Mouse (Mus musculus) heart, embryonic 15.5 days (tissue): ENCODE measurements around the gene Slc22a18. TPM values are rescaled to one million over a fixed set of nuclear protein-coding genes. Genes with fewer than 3 reads are reported as not detected.
"Not testable (repeated sequence)": the region's sequence is repeated elsewhere in the genome, so short reads cannot be mapped to it uniquely, and the experiment has no call there.

Experiments used
- ATAC-seq: fragments of 200-750 bp; cut with Nextera tagmentation; replicated peaks from 2 replicates; pipeline ENCODE4 v1.8.0; 2017; ENCODE audit warnings: low read depth, moderate TSS enrichment; ENCODE audit not compliant: insufficient number of reproducible peaks, insufficient read depth, low FRiP score
- H3K27ac ChIP-seq: fragments of 300-500 bp; sonication (generic); 2 replicates; pipeline ENCODE4 v1.5.1; 2015; ENCODE audit warnings: mild to moderate bottlenecking, inconsistent platforms
- H3K27me3 ChIP-seq: fragments of 300-500 bp; sonication (generic); 2 replicates; pipeline ENCODE4 v1.6.1; 2015; ENCODE audit warnings: inconsistent platforms
- H3K36me3 ChIP-seq: fragments of 300-500 bp; sonication (generic); 2 replicates; pipeline ENCODE4 v1.6.1; 2015; ENCODE audit warnings: mild to moderate bottlenecking, inconsistent platforms
- H3K4me1 ChIP-seq: fragments of 300-500 bp; sonication (generic); replicated peaks from 2 replicates; pipeline ENCODE4 v1.6.1; 2015; ENCODE audit warnings: inconsistent platforms
- H3K4me2 ChIP-seq: fragments of 300-500 bp; sonication (generic); 2 replicates; pipeline ENCODE4 v1.6.1; 2015; ENCODE audit warnings: inconsistent platforms, mild to moderate bottlenecking, moderate library complexity
- H3K4me3 ChIP-seq: fragments of 300-500 bp; sonication (generic); 2 replicates; pipeline ENCODE4 v1.5.1; 2015; ENCODE audit warnings: mild to moderate bottlenecking, inconsistent platforms
- H3K9ac ChIP-seq: fragments of 300-500 bp; sonication (generic); 2 replicates; pipeline ENCODE4 v1.6.1; 2015; ENCODE audit warnings: mild to moderate bottlenecking, inconsistent platforms
- H3K9me3 ChIP-seq: fragments of 300-500 bp; sonication (generic); replicated peaks from 2 replicates; pipeline ENCODE4 v1.6.1; 2016; ENCODE audit warnings: inconsistent platforms
- WGBS: fragments of 180-500 bp; shearing (Covaris S2); methylation state at CpG from one replicate; pipeline ENCODE4 v1.1.7; 2015; ENCODE audit warnings: mixed read lengths; 5-methylcytosine and 5-hydroxymethylcytosine counted together
- polyA plus RNA-seq: library from polyadenylated mRNA; unstranded; fragments of >200 nt; fragmentation: Nextera tagmentation; extraction: Ambion mirVana; gene quantifications from 2 replicates; pipeline ENCODE4 v1.2.1, GENCODE M21; 2015

The Slc22a18 gene
- polyA plus RNA-seq, 1 experiment from 2014 or later = 0.82 TPM

GRCm38 (mm10) chr7:143506675-143507074, 33.1 kb downstream of the Slc22a18 start:
- no peak for ATAC-seq

DNA sequence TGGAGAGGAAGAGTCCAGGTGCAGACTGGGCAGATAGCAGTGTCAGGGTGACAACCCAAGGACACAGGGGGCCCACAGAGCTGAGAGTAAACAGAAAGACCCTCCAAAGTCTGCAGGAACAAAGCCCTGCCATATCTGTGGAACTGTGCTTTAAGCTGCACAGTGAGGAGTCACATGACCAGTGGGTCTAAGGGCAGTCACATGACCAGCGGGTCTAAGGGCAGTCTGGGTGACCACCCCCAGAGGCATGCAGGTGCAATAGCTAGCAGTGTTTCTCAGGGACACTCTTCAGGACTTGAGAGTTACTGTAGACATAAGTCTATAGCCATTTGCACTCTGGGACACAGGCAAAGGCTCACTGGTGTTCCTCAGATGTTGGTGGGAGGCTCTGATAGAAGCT, 36.0 kb downstream of the Slc22a18 start:
- 59% methylated on average over 1 of the region's 1 CpGs for WGBS
- Histone ChIP-seq H3K4me1 (0 out of 2 replicates have a peak, but pooled peaks cover 3% of the 10 kb centered on the region), H3K27ac (no peak overlapping the region), H3K36me3 (peaks cover 21% of the 10 kb centered on the region; the same call in 1 of the 2 replicates), H3K9ac (no peak overlapping the region), H3K27me3 (peaks cover 13% of the 10 kb centered on the region), H3K9me3 (no peaks in the 10 kb centered on the region), H3K4me2 (no peak overlapping the region), H3K4me3 (no peak overlapping the region)
- ATAC-seq = no peak

More at GRCm38 (mm10) chr7:143506675-143507074, 33.1 kb downstream of the Slc22a18 start:
- 31% methylated on average over 7 of the region's 7 CpGs for WGBS
- Histone ChIP-seq H3K4me2 (no peak overlapping the region), H3K4me1 (peaks cover 16% of the 10 kb centered on the region), H3K9me3 (no peaks in the 10 kb centered on the region), H3K4me3 (no peak overlapping the region), H3K27ac (no peak overlapping the region), H3K36me3 (no peaks in the 10 kb centered on the region), H3K27me3 (peaks cover 40% of the 10 kb centered on the region), H3K9ac (no peak overlapping the region)

DNA sequence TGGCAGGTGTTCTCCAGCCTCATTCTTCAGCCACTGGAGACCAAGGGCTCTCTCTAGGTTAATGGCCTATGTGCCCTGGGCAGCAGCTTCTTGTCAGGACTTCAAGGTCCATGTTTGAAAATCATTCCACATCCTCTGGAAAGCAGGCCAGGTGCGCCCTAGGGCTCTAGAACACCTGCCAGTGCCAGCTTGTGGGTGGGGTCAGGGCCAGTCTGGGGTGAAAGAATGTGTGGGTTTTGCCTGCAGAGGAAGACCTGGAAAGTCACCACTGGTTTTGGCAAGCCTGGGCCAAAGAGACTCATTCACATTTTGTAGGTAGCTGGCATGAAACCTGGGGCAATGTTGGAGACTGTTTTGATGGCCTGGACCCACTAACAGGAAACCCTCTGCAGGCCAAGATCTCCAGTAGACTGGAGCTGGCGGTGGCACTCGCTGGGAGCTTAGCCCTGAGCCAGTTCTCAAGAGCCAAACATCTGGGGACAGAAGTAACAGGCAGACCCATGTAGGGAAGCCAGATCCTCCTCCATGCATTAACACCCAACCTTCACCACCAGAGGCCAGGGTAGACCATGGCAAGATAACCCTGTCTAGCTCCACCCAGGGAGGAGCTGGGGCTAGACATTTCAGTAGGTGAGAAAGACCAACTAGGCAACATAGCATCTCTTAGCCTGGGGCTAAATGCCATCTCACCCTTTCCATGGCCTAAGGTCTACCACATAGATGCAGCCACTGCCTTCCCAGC, 37.2 kb downstream of the Slc22a18 start:
- 88% methylated on average over 3 of the region's 3 CpGs for whole genome bisulfite sequencing
- ATAC-seq = no peak

DNA sequence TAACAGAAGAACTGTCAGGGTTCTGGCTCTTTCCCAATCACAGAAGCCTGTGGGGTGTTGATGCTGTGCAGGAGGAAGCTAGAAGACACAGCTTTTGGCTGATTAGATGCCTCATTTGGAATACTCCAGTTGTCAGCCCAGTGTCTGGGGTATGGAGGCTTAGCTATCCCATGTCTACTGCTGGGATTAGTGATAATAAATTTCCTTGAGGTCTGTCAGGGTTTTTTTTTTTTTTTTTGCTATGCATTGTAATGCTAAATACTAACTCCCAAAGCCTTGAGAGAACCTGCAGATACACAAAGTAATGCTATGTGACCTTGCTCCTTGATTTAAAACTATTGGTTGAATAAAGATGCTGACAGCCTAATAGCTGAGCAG, 37.8 kb downstream of the Slc22a18 start:
- Histone ChIP-seq H3K9ac (no peak overlapping the region), H3K9me3 (no peaks in the 10 kb centered on the region), H3K4me2 (no peak overlapping the region), H3K4me1 (0 out of 2 replicates have a peak, but pooled peaks cover 3% of the 10 kb centered on the region), H3K27ac (no peak overlapping the region), H3K36me3 (peaks cover 37% of the 10 kb centered on the region; the same call in 1 of the 2 replicates), H3K27me3 (peaks cover 2% of the 10 kb centered on the region; the same call in 1 of the 2 replicates), H3K4me3 (no peak overlapping the region)
- no peak for ATAC-seq

More for the DNA sequence above, 37.2 kb downstream of the Slc22a18 start:
- H3K27me3 ChIP-seq = peaks cover 5% of the 10 kb centered on the region; the same call in 1 of the 2 replicates
- peaks cover 33% of the 10 kb centered on the region; the same call in 1 of the 2 replicates for H3K36me3 ChIP-seq
- H3K4me1 ChIP-seq = 0 out of 2 replicates have a peak, but pooled peaks cover 3% of the 10 kb centered on the region
- H3K27ac ChIP-seq = no peak overlapping the region
- no peaks in the 10 kb centered on the region for H3K9me3 ChIP-seq
- H3K9ac ChIP-seq = no peak overlapping the region
- H3K4me2 ChIP-seq = no peak overlapping the region
- H3K4me3 ChIP-seq = no peak overlapping the region

- no peak for ATAC-seq
- no peaks in the 10 kb centered on the region for H3K27me3 ChIP-seq
- H3K36me3 ChIP-seq = peaks cover 63% of the 10 kb centered on the region
- H3K4me2 ChIP-seq = no peak overlapping the region
- no peak overlapping the region for H3K27ac ChIP-seq
- 0 out of 2 replicates have a peak, but pooled peaks cover 3% of the 10 kb centered on the region for H3K4me1 ChIP-seq
- no peak overlapping the region for H3K4me3 ChIP-seq
- no peak overlapping the region for H3K9ac ChIP-seq
- WGBS = 87% methylated on average over 10 of the region's 10 CpGs
- H3K9me3 ChIP-seq = no peaks in the 10 kb centered on the region
Measured at GRCm38 (mm10) chr7:143513763-143514415, 40.4 kb downstream of the Slc22a18 start.

DNA sequence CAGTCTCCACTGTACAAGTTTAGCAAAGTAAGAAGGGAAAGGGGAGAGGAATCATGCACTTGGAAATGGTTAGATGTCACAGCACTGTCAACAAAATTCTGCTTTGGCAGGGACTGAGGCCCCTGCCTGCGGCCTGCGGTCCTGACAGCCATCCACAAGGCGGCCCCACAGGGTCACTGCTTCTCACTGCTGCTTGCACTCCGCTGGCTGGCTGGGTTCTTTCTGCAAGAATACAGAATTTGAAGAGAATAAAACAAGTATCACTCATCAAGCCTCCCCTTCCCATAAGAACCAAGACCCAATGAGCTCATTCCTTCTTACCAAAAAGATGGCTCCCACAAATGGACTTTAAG, 40.9 kb downstream of the Slc22a18 start:
- no peak overlapping the region for H3K4me2 ChIP-seq
- H3K27me3 ChIP-seq = no peaks in the 10 kb centered on the region
- WGBS = 96% methylated on average over 4 of the region's 4 CpGs
- H3K4me3 ChIP-seq = no peak overlapping the region
- H3K36me3 ChIP-seq = peaks cover 68% of the 10 kb centered on the region
- H3K9me3 ChIP-seq = no peaks in the 10 kb centered on the region
- no peak for ATAC-seq
- H3K27ac ChIP-seq = no peak overlapping the region
- peaks cover 2% of the 10 kb centered on the region; the same call in 1 of the 2 replicates for H3K4me1 ChIP-seq
- H3K9ac ChIP-seq = no peak overlapping the region

DNA sequence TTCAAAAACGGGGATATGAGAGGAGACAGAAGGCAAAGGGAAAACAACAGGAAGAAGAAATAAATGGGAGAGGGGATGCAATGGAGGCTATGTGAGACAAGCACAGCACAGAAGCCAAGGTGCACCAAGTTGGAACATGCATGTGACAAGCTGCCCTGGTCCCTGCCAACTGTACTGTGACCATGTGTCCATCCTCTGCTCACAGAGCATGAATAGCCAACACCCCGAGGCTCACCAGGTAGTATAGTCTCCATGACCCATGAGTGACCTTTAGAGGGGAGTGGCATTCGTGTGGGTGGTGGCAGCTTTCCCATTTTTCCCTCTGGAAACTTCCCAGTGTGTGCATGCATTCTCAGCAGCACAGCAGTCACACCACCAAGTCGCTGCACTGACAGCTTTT, 45.8 kb downstream of the Slc22a18 start:
- Histone ChIP-seq H3K36me3 (peaks cover 95% of the 10 kb centered on the region), H3K9me3 (no peaks in the 10 kb centered on the region), H3K4me1 (peaks cover 2% of the 10 kb centered on the region; the same call in 1 of the 2 replicates), H3K9ac (no peak overlapping the region), H3K27me3 (no peaks in the 10 kb centered on the region), H3K4me2 (no peak overlapping the region), H3K4me3 (no peak overlapping the region), H3K27ac (no peak overlapping the region)
- no peak for ATAC-seq
- WGBS = 53% methylated on average over 4 of the region's 4 CpGs

DNA sequence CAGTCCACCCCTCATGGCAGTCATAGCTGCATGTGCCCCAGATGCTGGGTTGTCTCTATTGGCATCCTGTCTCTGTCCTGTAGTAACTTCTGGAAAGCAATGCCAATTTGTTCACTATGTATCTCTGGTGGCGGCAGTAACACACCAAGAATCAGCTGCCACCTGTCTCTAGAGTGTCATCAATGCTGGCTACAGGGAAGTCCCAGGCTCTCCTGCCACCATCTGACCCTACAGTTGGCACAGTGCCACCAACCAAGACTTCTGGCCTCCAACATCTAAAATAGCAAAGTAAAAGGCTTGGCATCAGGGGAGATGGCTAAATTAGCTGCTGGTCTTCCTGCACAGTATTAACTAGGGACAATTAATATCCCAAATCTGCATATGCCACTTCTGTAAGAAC, 58.9 kb downstream of the Slc22a18 start:
- ATAC-seq = no peak
- Histone ChIP-seq H3K9ac (no peak overlapping the region), H3K9me3 (no peaks in the 10 kb centered on the region), H3K36me3 (peaks cover 90% of the 10 kb centered on the region), H3K4me1 (no peaks in the 10 kb centered on the region), H3K27me3 (no peaks in the 10 kb centered on the region), H3K4me2 (no peak overlapping the region), H3K27ac (no peak overlapping the region), H3K4me3 (no peak overlapping the region)
- WGBS = 83% methylated on average over 1 of the region's 1 CpGs

DNA sequence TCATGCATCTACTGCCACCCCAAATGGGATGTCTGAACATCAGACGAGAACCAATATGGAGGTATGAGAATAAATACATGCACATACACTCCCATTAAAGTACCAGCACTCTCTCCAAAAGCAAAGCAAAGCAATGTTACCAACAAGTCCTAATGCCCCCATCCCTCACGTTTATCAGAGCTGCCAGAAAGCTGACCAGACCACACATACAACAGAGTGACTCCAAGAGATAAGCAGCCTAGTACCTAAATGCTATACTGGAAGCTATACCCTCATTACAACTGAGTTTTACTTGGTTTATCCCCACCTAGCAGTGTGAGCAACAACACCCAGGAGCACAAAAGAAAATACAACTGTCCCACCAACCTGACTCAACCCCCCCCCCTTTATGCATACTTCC, 59.7 kb downstream of the Slc22a18 start:
- peaks cover 90% of the 10 kb centered on the region for H3K36me3 ChIP-seq
- WGBS = 68% methylated on average over 2 of the region's 2 CpGs

GRCm38 (mm10) chr7:143536251-143536650, 62.7 kb downstream of the Slc22a18 start:
- H3K27me3 ChIP-seq = no peaks in the 10 kb centered on the region
- H3K4me2 ChIP-seq = no peak overlapping the region
- H3K4me1 ChIP-seq = peaks cover 7% of the 10 kb centered on the region
- H3K4me3 ChIP-seq = no peak overlapping the region
- peaks cover 70% of the 10 kb centered on the region for H3K36me3 ChIP-seq
- H3K27ac ChIP-seq = no peak overlapping the region
- no peaks in the 10 kb centered on the region for H3K9me3 ChIP-seq
- H3K9ac ChIP-seq = no peak overlapping the region
- no peak for ATAC-seq
- 84% methylated on average over 3 of the region's 3 CpGs for WGBS

More for the DNA sequence above, 59.7 kb downstream of the Slc22a18 start:
- Histone ChIP-seq H3K27ac (no peak overlapping the region), H3K4me1 (no peaks in the 10 kb centered on the region), H3K9ac (no peak overlapping the region), H3K9me3 (no peaks in the 10 kb centered on the region), H3K4me3 (no peak overlapping the region), H3K27me3 (no peaks in the 10 kb centered on the region), H3K4me2 (no peak overlapping the region)
- ATAC-seq = no peak

- 80% methylated on average over 6 of the region's 6 CpGs for WGBS
- not testable (repeated sequence) for ATAC-seq
- H3K36me3 ChIP-seq = peaks cover 55% of the 10 kb centered on the region
Measured at GRCm38 (mm10) chr7:143538229-143538628, 64.7 kb downstream of the Slc22a18 start.

More at GRCm38 (mm10) chr7:143538229-143538628, 64.7 kb downstream of the Slc22a18 start:
- H3K4me2 ChIP-seq, H3K4me3 ChIP-seq, H3K9me3 ChIP-seq, H3K27me3 ChIP-seq, H3K27ac ChIP-seq, H3K9ac ChIP-seq: not testable (repeated sequence)
- H3K4me1 ChIP-seq = peaks cover 16% of the 10 kb centered on the region
